Mouse (Mus musculus) liver, postnatal 0 days (tissue): ENCODE measurements around the gene Ccdc63.

Experiments
- CTCF ChIP-seq: sonication (generic); IDR thresholded peaks from 2 replicates; pipeline ENCODE4 v1.5.1; 2016; ENCODE audit warnings: antibody characterized with exemption, low read depth
- EP300 ChIP-seq: IDR thresholded peaks from 2 replicates; pipeline ENCODE4 v1.6.1; 2016; ENCODE audit warnings: antibody characterized with exemption, low read depth, mild to moderate bottlenecking

DNA sequence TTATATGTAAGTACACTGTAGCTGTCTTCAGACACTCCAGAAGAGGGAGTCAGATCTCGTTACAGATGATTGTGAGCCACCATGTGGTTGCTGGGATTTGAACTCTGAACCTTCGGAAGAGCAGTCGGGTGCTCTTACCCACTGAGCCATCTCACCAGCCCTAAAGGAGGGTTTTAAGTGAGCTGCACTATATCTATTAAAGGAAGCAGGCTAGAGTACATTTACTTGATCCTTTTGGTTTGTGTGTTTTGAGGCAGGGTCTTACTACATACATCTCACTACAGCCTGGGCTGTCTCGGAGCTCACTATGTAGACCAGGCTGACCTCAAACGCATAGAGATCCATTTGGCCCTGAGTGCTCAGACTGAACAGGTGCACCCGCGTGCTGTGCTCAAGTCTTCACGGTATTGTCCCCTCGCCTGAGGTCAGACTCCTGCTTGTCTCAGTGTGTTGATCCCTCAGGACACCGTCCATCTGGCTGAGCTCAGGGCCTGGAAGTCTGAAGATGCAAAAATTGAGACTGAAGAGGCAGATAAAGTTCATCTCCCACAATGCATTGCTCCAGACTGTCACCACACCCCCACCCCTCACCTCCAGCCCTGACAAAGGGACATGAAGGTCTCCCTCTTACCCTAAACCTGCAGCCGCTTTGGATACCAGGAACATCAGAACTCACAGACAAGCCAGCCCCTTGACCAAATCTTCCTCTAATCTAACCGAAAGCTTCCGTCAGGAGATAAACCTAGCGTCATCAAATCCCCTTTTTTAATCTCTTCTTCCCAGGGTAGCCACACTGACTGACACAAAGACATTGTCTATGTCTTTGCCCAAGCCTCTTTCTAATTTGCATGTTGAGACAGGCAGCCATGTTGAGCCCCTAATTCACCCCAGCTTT, 6.0 kb downstream of the Ccdc63 start:
- TF ChIP-seq CTCF (no peak), EP300 (no peak)
